8 mouse cellular contexts compared by ENCODE assay signal in genomic region chr9:57708068-57708719, GRCm38 (mm10). TPM values are rescaled to one million over a fixed set of nuclear protein-coding genes. Genes with fewer than 3 reads are reported as not detected.
A peak's percentile ranks its signal among the peaks of the same experiment; 100 is the strongest.
DNase-seq lines count a peak whose midpoint lies in the region; ATAC-seq and TF ChIP-seq lines count a peak whose summit lies in the region.

Edc3 (plus strand) TSS chr9:57708540.

- H3K4me1 ChIP-seq in lung, adult 2 months (ENCODE audit: control insufficient read depth, insufficient read depth, low read length): peaks cover 12% of the 10 kb centered on the region
- peaks cover 28% of the 10 kb centered on the region for H3K4me1 ChIP-seq in neural tube, embryonic 15.5 days

- H3K27ac ChIP-seq in layer of hippocampus, adult 2 months: peak within 1 kb of the TSS; percentile 98
- peak within 1 kb of the TSS; percentile 88 for H3K27ac ChIP-seq in neural tube, embryonic 15.5 days (replicated peaks)

- TF ChIP-seq POLR2A in lung, adult 2 months (IDR thresholded peaks at IDR 0.05; ENCODE audit: borderline replicate concordance, extremely low read depth, low read depth, low read length): peak; percentile 70; the same call in 1 of the 2 replicates

- peak within 1 kb of the TSS; percentile 83 for H3K4me2 ChIP-seq in neural tube, embryonic 15.5 days

- 1% methylated on average over 23 of the region's 23 CpGs for WGBS in lung, adult 2 months
- WGBS in neural tube, embryonic 15.5 days: 0% methylated on average over 23 of the region's 23 CpGs

- DNase-seq in MEL-GATA-1-ER (ENCODE audit: extremely low read depth, low read depth): peak; percentile 78
- peak; percentile 79 for DNase-seq in cerebellum, adult 8-10 months
- peak; percentile 91 for DNase-seq in forelimb bud, embryonic 11.5 days (ENCODE audit: low read depth, low spot score)
- DNase-seq in heart, postnatal 4 days: peak; percentile 96
- peak; percentile 81 to 88 for DNase-seq in layer of hippocampus, adult 2 months (ENCODE audit: low spot score in 2 of 2)
- DNase-seq in lung, adult 2 months: peak; percentile 91
- DNase-seq in testis, postnatal 14 days (ENCODE audit: low spot score): peak; percentile 88

- H3K4me3 ChIP-seq in layer of hippocampus, adult 2 months: peak within 1 kb of the TSS; percentile 90
- peak within 1 kb of the TSS; percentile 88 for H3K4me3 ChIP-seq in lung, adult 2 months (replicated peaks; ENCODE audit: extremely low read depth, low read depth, low read length)
- H3K4me3 ChIP-seq in neural tube, embryonic 15.5 days (replicated peaks): peak within 1 kb of the TSS; percentile 96

- peaks cover 2% of the 10 kb centered on the region for H3K36me3 ChIP-seq in neural tube, embryonic 15.5 days

- peak; percentile 96 for ATAC-seq in neural tube, embryonic 15.5 days (ENCODE audit: low FRiP score)

- no peak for TF ChIP-seq CTCF in layer of hippocampus, adult 2 months (conservative IDR thresholded peaks at IDR 0.05)
- TF ChIP-seq CTCF in lung, adult 2 months (IDR thresholded peaks at IDR 0.05; ENCODE audit: insufficient read depth, low read length): no peak

- H3K27me3 ChIP-seq in neural tube, embryonic 15.5 days (replicated peaks): no peaks in the 10 kb centered on the region

- peak within 1 kb of the TSS; percentile 95 for H3K9ac ChIP-seq in neural tube, embryonic 15.5 days (replicated peaks)

- H3K9me3 ChIP-seq in neural tube, embryonic 15.5 days (replicated peaks): no peaks in the 10 kb centered on the region

RNA-seq across cellular contexts. Expression of gene Edc3, which starts in this region (rescaled TPM):
- 10 to 100 TPM in 1 of 2 experiments, 1 to 10 TPM in 1; 8.9 to 10.0 TPM for total RNA-seq in heart, postnatal 4 days (2021)
- total RNA-seq in layer of hippocampus, adult 2 months (2021): 10 to 100 TPM; 13.2 to 14.1 TPM
- 17.6 and 19.4 TPM in 2 replicates for polyA plus RNA-seq in lung, adult 2 months (2012; rRNA removed)
- polyA plus RNA-seq in neural tube, embryonic 15.5 days (2015; fragmentation: Nextera tagmentation; extraction: Ambion mirVana): 27.6 and 29.4 TPM in 2 replicates

Comparison
In these comparisons a context has a peak if more than half of its experiments do, and no peak if none do; other contexts are left out.
1. Peak in every context shown above with its lines: DNase-seq, ATAC-seq, H3K4me3 ChIP-seq and H3K27ac ChIP-seq.